Mouse (Mus musculus) ES-E14 (cell line): ENCODE data around the gene Fbxl18. TPM values are rescaled to one million over a fixed set of nuclear protein-coding genes. Genes with fewer than 3 reads are reported as not detected.
A peak's percentile ranks its signal among the peaks of the same experiment; 100 is the strongest.

Experiments used
- DNase-seq: peaks from one replicate; pipeline ENCODE4 v3.0.0-alpha.2; 2013; ENCODE audit warnings: low read depth, low spot score
- H3K27ac ChIP-seq: 2 replicates; pipeline ENCODE4 v1.5.1; 2012; ENCODE audit warnings: low read depth, mild to moderate bottlenecking, low read length, moderate library complexity, mixed read lengths; ENCODE audit not compliant: poor library complexity, insufficient read depth, severe bottlenecking
- H3K36me3 ChIP-seq: 2 replicates; pipeline ENCODE4 v1.6.1; 2012; ENCODE audit warnings: mild to moderate bottlenecking, low read length, moderate library complexity, mixed read lengths; ENCODE audit not compliant: control insufficient read depth, poor library complexity, insufficient read depth, severe bottlenecking
- H3K4me1 ChIP-seq, 2 experiments: fragments of 150-350 bp in 1 of 2; sonication (generic) in 1 of 2; 2 replicates each; pipeline ENCODE4 v1.6.1; 2012; ENCODE audit warnings: low read length in 2 of 2, mild to moderate bottlenecking in 1 of 2, mixed read lengths in 1 of 2; ENCODE audit not compliant: control insufficient read depth in 2 of 2, insufficient read depth in 2 of 2, poor library complexity in 1 of 2
- H3K4me3 ChIP-seq, 2 experiments: fragments of 150-350 bp in 1 of 2; sonication (generic) in 1 of 2; 2 replicates each; pipeline ENCODE4 v1.5.1; 2012; ENCODE audit warnings: low read length in 2 of 2, low read depth in 1 of 2, mild to moderate bottlenecking in 1 of 2, mixed read lengths in 1 of 2; ENCODE audit not compliant: insufficient read depth in 1 of 2, poor library complexity in 1 of 2, severe bottlenecking in 1 of 2
- H3K9ac ChIP-seq: 2 replicates; pipeline ENCODE4 v1.6.1; 2012; ENCODE audit warnings: low read depth, mild to moderate bottlenecking, low read length, mixed read lengths; ENCODE audit not compliant: poor library complexity, insufficient read depth, severe bottlenecking
- H3K9me3 ChIP-seq: fragments of 150-350 bp; sonication (generic); 2 replicates; pipeline ENCODE4 v1.6.1; 2012; ENCODE audit warnings: low read depth, mild to moderate bottlenecking, low read length; ENCODE audit not compliant: control insufficient read depth, insufficient read depth
- CHD2 ChIP-seq: IDR thresholded peaks from 2 replicates; pipeline ENCODE4 v1.6.1; 2014; ENCODE audit warnings: mild to moderate bottlenecking, low read depth, low read length, inconsistent platforms
- HCFC1 ChIP-seq: IDR thresholded peaks from 2 replicates; pipeline ENCODE4 v1.6.1; 2012; ENCODE audit warnings: low read length, inconsistent platforms, borderline replicate concordance; ENCODE audit not compliant: insufficient read depth
- MAFK ChIP-seq: IDR thresholded peaks from 2 replicates; pipeline ENCODE4 v1.6.1; 2014; ENCODE audit warnings: mild to moderate bottlenecking, low read depth, low read length, inconsistent platforms; ENCODE audit not compliant: insufficient read depth
- ZC3H11A ChIP-seq: IDR thresholded peaks from 2 replicates; pipeline ENCODE4 v1.6.1; 2012; ENCODE audit warnings: low read depth, mild to moderate bottlenecking, inconsistent platforms, low read length, borderline replicate concordance
- ZNF384 ChIP-seq: IDR thresholded peaks from 2 replicates; pipeline ENCODE4 v1.6.1; 2012; ENCODE audit warnings: low read depth, low read length, inconsistent platforms
- in situ Hi-C, 2 experiments: fragments of 600-800 bp; cut with MboI; formaldehyde crosslinking; loops; one replicate each; pipeline ENCODE4 v1.15.1; 2025; ENCODE audit warnings: low sequenced_read_pairs in 2 of 2, inconsistent platforms in 1 of 2; ENCODE audit not compliant: unreplicated experiment in 2 of 2
- total RNA-seq: library from RNA; depleted of rRNA; stranded (reverse); fragments of 300-350 nt; gene quantifications from 2 replicates; pipeline ENCODE4 v1.2.3, GENCODE M21; 2012

The Fbxl18 gene
- total RNA-seq, 1 experiment: 20.1 TPM

DNA sequence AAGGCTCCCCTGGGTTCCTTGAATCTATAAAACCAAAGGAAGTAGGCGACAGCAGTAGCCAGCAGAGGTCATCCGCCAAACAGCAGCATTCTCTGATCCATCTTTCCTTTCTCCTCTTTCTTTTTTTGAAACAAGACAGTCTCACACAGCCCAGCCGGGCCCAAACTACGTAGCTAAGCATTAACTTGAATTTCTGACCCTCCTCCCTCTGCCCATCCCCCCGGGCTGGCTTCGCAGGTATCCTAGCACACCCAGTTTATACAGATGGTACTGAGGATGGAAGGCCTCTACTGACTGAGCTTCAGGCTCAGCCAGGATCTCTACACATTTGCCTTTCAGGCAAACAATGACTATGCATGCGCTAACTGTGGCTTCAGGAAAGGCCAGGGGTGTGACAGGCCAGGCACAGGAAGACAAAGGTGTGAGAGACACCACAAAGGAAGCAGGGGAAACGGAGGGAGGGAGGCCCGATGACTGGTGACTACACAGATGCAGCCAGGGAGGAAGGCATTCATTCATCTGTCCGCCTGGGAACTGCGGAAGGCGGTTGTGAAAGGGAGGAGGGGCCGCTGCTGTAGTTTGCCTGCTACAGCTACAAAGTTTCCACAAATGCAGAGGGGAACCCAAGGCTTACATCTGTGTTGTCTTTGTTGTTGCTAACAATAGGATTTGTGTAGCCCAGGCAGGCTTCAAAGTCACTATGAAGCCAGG is 14.3 kb downstream of the Fbxl18 start:
- TF ChIP-seq ZNF384 (no peak), CHD2 (no peak), HCFC1 (no peak), MAFK (no peak), ZC3H11A (no peak)
- Histone ChIP-seq H3K27ac (no peak overlapping the region), H3K9ac (no peak overlapping the region), H3K4me3 (no peak overlapping the region), H3K36me3 (peaks cover 52% of the 10 kb centered on the region), H3K4me1 (peaks cover 0 to 16% of the 10 kb centered on the region in 2 experiments; a peak in 2 of 4 replicates), H3K9me3 (no peaks in the 10 kb centered on the region)
- in situ Hi-C loops: no loop called here
- no peak for DNase-seq

DNA sequence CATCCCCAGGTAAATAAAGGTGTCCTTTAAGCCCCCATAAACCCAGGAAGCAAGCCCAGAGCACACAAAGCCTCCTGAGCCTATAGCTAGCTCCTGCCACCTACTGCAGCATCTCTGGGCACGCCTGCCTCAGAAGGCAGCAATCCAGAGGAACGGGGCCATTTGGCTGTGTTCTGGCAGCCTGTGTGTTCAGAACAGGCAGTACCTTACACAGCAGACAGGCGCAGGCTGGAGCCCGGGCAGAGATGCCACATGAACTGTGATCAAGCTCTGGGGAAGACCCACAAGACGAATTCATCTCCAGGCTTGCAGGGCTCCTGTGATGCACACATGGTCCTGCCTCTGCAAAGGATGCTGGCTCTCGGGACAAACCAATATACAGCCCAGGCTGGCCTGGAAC is 15.0 kb downstream of the Fbxl18 start:
- TF ChIP-seq HCFC1: no peak
- TF ChIP-seq ZC3H11A: no peak
- no peak for TF ChIP-seq MAFK
- no peak for TF ChIP-seq CHD2
- TF ChIP-seq ZNF384: no peak
- in situ Hi-C loops: no loop called here
- DNase-seq: no peak
- Histone ChIP-seq H3K9ac (no peak overlapping the region), H3K9me3 (no peaks in the 10 kb centered on the region), H3K4me1 (peaks cover 0 to 13% of the 10 kb centered on the region in 2 experiments; a peak in 2 of 4 replicates), H3K36me3 (peaks cover 52% of the 10 kb centered on the region), H3K4me3 (no peak overlapping the region), H3K27ac (no peak overlapping the region)

DNA sequence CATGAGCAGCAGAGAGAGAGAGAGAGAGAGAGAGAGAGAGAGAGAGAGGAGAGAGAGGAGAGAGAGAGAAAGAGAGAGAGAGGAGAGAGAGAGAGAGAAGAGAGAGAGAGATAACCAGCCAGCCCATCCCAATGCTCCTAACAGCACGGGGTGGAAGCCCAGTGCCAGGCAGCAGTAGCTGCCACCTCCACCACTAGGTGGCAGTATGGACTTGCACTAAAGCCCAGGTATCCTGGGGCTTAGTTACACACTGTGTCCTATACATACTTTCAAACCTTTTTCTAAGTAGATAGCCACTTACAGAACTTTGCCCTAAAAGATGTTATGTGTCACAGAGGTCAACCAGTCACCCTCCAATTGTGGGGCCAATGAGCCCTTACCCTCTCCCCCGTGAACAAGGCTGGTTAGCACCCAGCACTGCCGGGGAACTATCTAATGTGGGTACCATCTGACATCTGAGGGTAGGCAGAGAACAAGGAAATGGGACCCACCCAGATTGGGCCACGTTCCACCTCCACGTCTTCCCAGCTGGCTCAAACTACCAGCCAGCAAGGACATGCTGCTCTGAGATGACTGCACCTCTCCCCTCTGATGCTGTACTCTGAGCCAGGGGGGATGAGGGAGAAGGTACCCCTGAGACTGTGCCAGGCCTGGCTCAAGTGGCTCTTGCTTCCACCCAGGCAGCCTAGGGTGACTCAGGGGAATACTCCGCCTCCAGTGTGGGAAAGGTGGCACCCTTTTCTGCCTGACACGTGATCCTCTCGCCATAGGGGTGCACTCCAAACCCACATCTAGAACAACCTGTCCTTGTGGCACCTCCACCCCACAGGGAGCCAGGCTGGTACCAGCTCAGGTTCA is 15.7 kb downstream of the Fbxl18 start:
- no peak for DNase-seq
- Histone ChIP-seq H3K9ac (no peak overlapping the region), H3K4me1 (peaks cover 0 to 11% of the 10 kb centered on the region in 2 experiments; a peak in 2 of 4 replicates), H3K9me3 (no peaks in the 10 kb centered on the region), H3K27ac (no peak overlapping the region), H3K36me3 (peaks cover 53% of the 10 kb centered on the region), H3K4me3 (no peak overlapping the region)
- TF ChIP-seq CHD2: no peak
- no peak for TF ChIP-seq MAFK
- TF ChIP-seq HCFC1: no peak
- TF ChIP-seq ZC3H11A: peak; percentile 67; the same call in 1 of the 2 replicates
- no peak for TF ChIP-seq ZNF384
- in situ Hi-C loops: no loop called here

DNA sequence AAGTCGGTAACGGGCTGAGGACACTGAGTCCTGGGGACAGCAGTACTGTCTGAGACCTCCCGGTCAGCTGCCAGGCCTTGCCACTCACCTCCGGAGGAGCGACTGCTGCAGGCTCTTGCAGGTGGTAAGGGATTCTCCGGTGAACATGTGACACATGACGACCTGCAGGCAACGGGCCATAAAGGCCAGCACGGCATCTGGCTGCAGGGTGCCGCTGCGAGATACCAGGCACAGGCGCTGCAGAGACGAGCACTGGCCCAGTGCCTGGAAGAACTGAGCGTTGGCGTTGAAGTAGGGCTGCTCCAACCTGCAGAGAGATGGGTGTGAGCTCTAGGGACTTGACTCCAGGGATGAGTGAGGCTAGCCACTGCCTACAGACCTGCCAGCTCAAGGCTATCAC is 16.7 kb downstream of the Fbxl18 start:
- in situ Hi-C loops: no loop called here
- Histone ChIP-seq H3K9me3 (no peaks in the 10 kb centered on the region), H3K27ac (no peak overlapping the region), H3K9ac (no peak overlapping the region), H3K4me1 (peaks cover 0 to 11% of the 10 kb centered on the region in 2 experiments; a peak in 2 of 4 replicates), H3K36me3 (peaks cover 49% of the 10 kb centered on the region), H3K4me3 (no peak overlapping the region)
- no peak for DNase-seq
- TF ChIP-seq CHD2 (no peak), ZNF384 (no peak), MAFK (no peak), ZC3H11A (no peak), HCFC1 (no peak)
